Mouse (Mus musculus): ENCODE data around the gene C1rl. TPM values are rescaled to one million over a fixed set of nuclear protein-coding genes. Genes with fewer than 3 reads are reported as not detected.

The C1rl gene
- total RNA-seq, 4 experiments from 2014 or later = 0.39 to 0.67 (median 0.60) TPM

Other genes with a start within 250 kb of the C1rl start
- gene Cd163, start 188.5 kb upstream of the C1rl start, total RNA-seq (2022) = 1 to 10 TPM; 2.1 to 2.8 (median 2.4) TPM
- 10 to 100 TPM; 47.1 to 62.7 (median 57.5) TPM for gene Pex5, start 78.0 kb upstream of the C1rl start, total RNA-seq (2022)
- gene Clstn3, start 28.3 kb upstream of the C1rl start, total RNA-seq (2022) = 100 to 1,000 TPM; 249 to 296 (median 280) TPM
- gene C1ra, start 19.3 kb downstream of the C1rl start, total RNA-seq (2022) = 1 to 10 TPM in 3 of 4 experiments, under 1 TPM in 1; 0.89 to 1.9 (median 1.3) TPM
- gene C1s1, start 49.2 kb downstream of the C1rl start, total RNA-seq (2022) = 1 to 10 TPM in 3 of 4 experiments, under 1 TPM in 1; 0.59 to 1.7 (median 1.2) TPM
- gene C1rb, start 77.2 kb downstream of the C1rl start, total RNA-seq (2022) = not detected
- under 1 TPM; 0.23 to 0.68 (median 0.44) TPM for gene C1s2, start 143.0 kb downstream of the C1rl start, total RNA-seq (2022)
- 10 to 100 TPM; 24.1 to 38.4 (median 31.4) TPM for gene Lpcat3, start 169.9 kb downstream of the C1rl start, total RNA-seq (2022)
- 10 to 100 TPM; 50.1 to 57.2 (median 52.5) TPM for gene Emg1, start 219.1 kb downstream of the C1rl start, total RNA-seq (2022)
- 100 to 1,000 TPM; 118 to 123 (median 120) TPM for gene Phb2, start 219.2 kb downstream of the C1rl start, total RNA-seq (2022)
- gene Ptpn6, start 245.6 kb downstream of the C1rl start, total RNA-seq (2022) = 10 to 100 TPM in 2 of 4 experiments, 1 to 10 TPM in 2; 2.2 to 24.3 (median 13.4) TPM
- 100 to 1,000 TPM; 311 to 385 (median 325) TPM for gene Grcc10, start 248.3 kb downstream of the C1rl start, total RNA-seq (2022)

Data from layer of hippocampus, adult 8-10 months (tissue).